Mouse (Mus musculus): Measurements from ENCODE around the gene Hs6st1. TPM values are rescaled to one million over a fixed set of nuclear protein-coding genes. Genes with fewer than 3 reads are reported as not detected.
A peak's percentile ranks its signal among the peaks of the same experiment; 100 is the strongest.

The Hs6st1 gene
- polyA plus RNA-seq, 1 experiment from 2014 or later, result 4.8 TPM

DNA sequence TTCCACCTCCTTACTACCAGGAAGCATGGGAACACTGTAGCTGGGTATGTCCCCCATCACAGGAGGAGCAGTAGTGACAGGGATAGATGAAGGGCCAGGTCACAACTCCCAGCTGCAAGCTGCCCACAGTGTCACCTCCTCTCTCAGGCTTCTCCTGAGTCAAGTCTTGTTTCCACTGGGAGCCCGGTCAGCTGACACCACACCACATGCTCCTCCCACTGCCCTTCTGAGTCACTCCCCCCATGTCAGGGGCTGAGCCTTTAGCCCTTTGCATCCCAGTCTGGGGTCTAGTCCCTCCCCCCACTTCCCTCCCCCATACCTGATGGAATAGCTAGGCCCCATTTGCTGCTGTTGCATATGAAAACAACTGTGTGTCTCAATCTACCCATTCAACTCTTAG lies 21.3 kb downstream of the Hs6st1 start:
- H3K9ac ChIP-seq (ENCODE audit: low read length), result peak overlapping the region; percentile 41; the same call in 1 of the 2 replicates
- H3K4me3 ChIP-seq (replicated peaks; ENCODE audit: low read length), result no peak overlapping the region
- H3K36me3 ChIP-seq (ENCODE audit: control insufficient read depth, insufficient read depth, low read length), result peaks cover 12% of the 10 kb centered on the region
- no peaks in the 10 kb centered on the region for H3K9me3 ChIP-seq (replicated peaks; ENCODE audit: control insufficient read depth, low read length)
- peak overlapping the region; percentile 84 for H3K27ac ChIP-seq (ENCODE audit: low read length)
- peaks cover 53% of the 10 kb centered on the region for H3K4me1 ChIP-seq (ENCODE audit: control insufficient read depth, insufficient read depth, low read length)
- 14% methylated on average over 1 of the region's 1 CpGs for WGBS
- peak; percentile 27; the same call in 1 of the 2 replicates for ATAC-seq (ENCODE audit: insufficient read depth, low FRiP score)
- H3K27me3 ChIP-seq (ENCODE audit: control insufficient read depth, insufficient read depth, low read length), result no peaks in the 10 kb centered on the region
- H3K4me2 ChIP-seq (ENCODE audit: low read depth, low read length), result peak overlapping the region; percentile 10; the same call in 1 of the 2 replicates

DNA sequence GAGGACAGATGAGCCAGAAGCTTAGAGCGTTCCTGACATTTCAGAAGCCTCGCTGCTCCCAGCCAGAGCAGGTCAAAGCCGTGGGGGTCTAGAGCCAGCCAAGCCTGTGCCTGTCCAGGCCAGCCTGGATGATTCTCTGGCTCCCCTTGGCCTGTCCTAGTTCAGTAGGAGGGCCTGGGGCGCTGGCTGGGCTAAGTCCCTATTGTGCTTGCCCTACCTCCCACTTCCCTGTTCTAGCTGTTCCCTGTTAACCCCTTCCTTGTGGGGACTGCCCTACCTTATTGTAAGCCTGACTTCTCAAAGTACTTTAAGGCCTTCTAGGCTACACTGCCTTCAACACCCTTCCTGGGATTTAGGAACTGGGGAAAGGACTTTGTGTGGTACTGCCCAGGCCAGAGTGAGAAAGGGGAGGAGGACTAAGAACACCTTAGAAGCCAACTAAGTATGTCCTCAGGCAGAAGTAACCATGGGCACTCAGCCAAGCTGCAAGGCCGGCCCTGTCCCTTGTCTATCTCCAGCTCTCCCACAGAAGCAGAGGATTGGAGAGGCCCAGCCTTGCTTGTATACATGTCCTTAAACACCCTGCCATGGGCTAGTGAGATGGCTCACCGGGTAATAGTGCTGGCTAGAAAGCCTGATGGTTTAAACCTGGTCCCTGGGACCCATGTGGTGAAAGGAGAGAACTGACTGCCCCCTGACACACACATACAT lies 22.0 kb downstream of the Hs6st1 start:
- peak; percentile 34; the same call in 1 of the 2 replicates for ATAC-seq (ENCODE audit: insufficient read depth, low FRiP score)
- Histone ChIP-seq H3K36me3 (ENCODE audit: control insufficient read depth, insufficient read depth, low read length) (peaks cover 7% of the 10 kb centered on the region; the same call in 1 of the 2 replicates), H3K4me1 (ENCODE audit: control insufficient read depth, insufficient read depth, low read length) (peaks cover 58% of the 10 kb centered on the region), H3K9ac (ENCODE audit: low read length) (peak overlapping the region; percentile 41; the same call in 1 of the 2 replicates), H3K27ac (ENCODE audit: low read length) (peak overlapping the region; percentile 84), H3K27me3 (ENCODE audit: control insufficient read depth, insufficient read depth, low read length) (no peaks in the 10 kb centered on the region), H3K4me3 (replicated peaks; ENCODE audit: low read length) (no peak overlapping the region), H3K9me3 (replicated peaks; ENCODE audit: control insufficient read depth, low read length) (no peaks in the 10 kb centered on the region), H3K4me2 (ENCODE audit: low read depth, low read length) (peak overlapping the region; percentile 10; the same call in 1 of the 2 replicates)
- 47% methylated on average over 6 of the region's 6 CpGs for WGBS

DNA sequence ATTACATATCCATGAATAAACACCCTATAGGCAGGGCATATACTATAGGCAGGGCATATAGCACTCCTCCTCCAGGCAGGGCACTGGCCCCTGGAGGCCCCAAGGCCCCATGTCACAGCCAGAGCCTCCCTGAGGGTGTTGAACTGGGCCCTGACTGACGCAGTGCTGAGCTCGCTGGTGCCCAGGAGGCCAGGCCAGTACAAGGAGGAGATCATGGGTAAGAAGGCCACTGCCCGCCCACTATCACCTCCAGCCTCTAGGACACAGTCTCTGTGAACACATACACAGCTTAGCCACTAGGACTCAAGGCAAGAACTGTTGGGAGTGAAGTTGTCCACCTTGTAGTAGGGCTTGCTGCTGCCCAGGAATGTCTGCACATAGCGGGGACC lies 22.5 kb downstream of the Hs6st1 start:
- no peak overlapping the region for H3K4me2 ChIP-seq (ENCODE audit: low read depth, low read length)
- no peak overlapping the region for H3K4me3 ChIP-seq (replicated peaks; ENCODE audit: low read length)
- peaks cover 3% of the 10 kb centered on the region; the same call in 1 of the 2 replicates for H3K36me3 ChIP-seq (ENCODE audit: control insufficient read depth, insufficient read depth, low read length)
- peak overlapping the region; percentile 84 for H3K27ac ChIP-seq (ENCODE audit: low read length)
- H3K4me1 ChIP-seq (ENCODE audit: control insufficient read depth, insufficient read depth, low read length), result peaks cover 62% of the 10 kb centered on the region
- peak; percentile 42 for ATAC-seq (ENCODE audit: insufficient read depth, low FRiP score)
- H3K27me3 ChIP-seq (ENCODE audit: control insufficient read depth, insufficient read depth, low read length), result no peaks in the 10 kb centered on the region
- no peak overlapping the region for H3K9ac ChIP-seq (ENCODE audit: low read length)
- WGBS, result 86% methylated on average over 4 of the region's 4 CpGs
- no peaks in the 10 kb centered on the region for H3K9me3 ChIP-seq (replicated peaks; ENCODE audit: control insufficient read depth, low read length)

DNA sequence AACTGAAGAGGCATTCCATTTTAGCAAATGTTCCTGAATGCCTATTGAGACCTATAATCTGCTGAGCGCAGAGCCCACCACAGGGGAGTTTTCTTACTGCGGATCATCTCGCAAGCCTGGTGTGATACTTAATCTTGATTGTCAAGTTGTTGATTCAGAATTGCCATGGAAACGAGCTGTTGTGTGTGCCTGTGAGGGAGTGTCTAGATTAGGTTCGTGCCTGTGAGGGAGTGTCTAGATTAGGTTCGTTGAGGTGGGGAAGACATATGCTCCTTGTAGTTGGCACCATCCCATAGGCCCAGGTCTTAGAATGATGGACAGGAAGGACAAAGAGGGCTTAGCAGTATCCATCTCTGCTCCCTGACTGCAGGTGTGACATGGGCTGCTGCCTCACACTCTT lies 23.0 kb downstream of the Hs6st1 start:
- Histone ChIP-seq H3K27me3 (ENCODE audit: control insufficient read depth, insufficient read depth, low read length) (no peaks in the 10 kb centered on the region), H3K4me2 (ENCODE audit: low read depth, low read length) (no peak overlapping the region), H3K36me3 (ENCODE audit: control insufficient read depth, insufficient read depth, low read length) (no peaks in the 10 kb centered on the region; the same call in 1 of the 2 replicates), H3K9ac (ENCODE audit: low read length) (no peak overlapping the region), H3K9me3 (replicated peaks; ENCODE audit: control insufficient read depth, low read length) (no peaks in the 10 kb centered on the region), H3K4me1 (ENCODE audit: control insufficient read depth, insufficient read depth, low read length) (peaks cover 66% of the 10 kb centered on the region), H3K27ac (ENCODE audit: low read length) (peak overlapping the region; percentile 84), H3K4me3 (replicated peaks; ENCODE audit: low read length) (no peak overlapping the region)
- WGBS, result 56% methylated on average over 6 of the region's 6 CpGs
- peak; percentile 12; the same call in 1 of the 2 replicates for ATAC-seq (ENCODE audit: insufficient read depth, low FRiP score)

DNA sequence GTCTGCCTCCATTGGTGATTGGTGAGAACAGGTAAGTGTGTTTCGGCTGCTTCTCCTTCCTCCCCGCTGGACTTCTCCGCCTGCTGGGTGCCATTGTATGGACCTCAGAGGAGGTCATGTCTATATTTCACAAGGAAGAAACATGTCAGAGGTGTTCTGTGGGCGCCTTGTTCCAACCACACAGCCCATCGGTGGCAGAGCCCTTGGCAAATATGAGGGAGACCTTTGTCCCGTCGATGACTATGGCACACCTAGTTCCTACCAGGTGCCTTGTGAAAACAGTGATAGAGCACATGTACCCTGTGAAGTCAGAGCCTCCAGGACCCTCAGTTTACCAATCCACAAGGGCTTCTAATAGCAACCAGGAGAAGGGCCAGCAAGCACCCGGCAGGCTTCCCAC lies 25.5 kb downstream of the Hs6st1 start:
- H3K27ac ChIP-seq (ENCODE audit: low read length), result no peak overlapping the region; the same call in 1 of the 2 replicates
- no peaks in the 10 kb centered on the region for H3K27me3 ChIP-seq (ENCODE audit: control insufficient read depth, insufficient read depth, low read length)
- no peak for ATAC-seq (ENCODE audit: insufficient read depth, low FRiP score)
- no peak overlapping the region for H3K4me2 ChIP-seq (ENCODE audit: low read depth, low read length)
- peaks cover 50% of the 10 kb centered on the region for H3K4me1 ChIP-seq (ENCODE audit: control insufficient read depth, insufficient read depth, low read length)
- H3K9ac ChIP-seq (ENCODE audit: low read length), result no peak overlapping the region
- no peak overlapping the region for H3K4me3 ChIP-seq (replicated peaks; ENCODE audit: low read length)
- H3K9me3 ChIP-seq (replicated peaks; ENCODE audit: control insufficient read depth, low read length), result no peaks in the 10 kb centered on the region
- WGBS, result 87% methylated on average over 8 of the region's 8 CpGs
- peaks cover under 1% of the 10 kb centered on the region; the same call in 1 of the 2 replicates for H3K36me3 ChIP-seq (ENCODE audit: control insufficient read depth, insufficient read depth, low read length)

DNA sequence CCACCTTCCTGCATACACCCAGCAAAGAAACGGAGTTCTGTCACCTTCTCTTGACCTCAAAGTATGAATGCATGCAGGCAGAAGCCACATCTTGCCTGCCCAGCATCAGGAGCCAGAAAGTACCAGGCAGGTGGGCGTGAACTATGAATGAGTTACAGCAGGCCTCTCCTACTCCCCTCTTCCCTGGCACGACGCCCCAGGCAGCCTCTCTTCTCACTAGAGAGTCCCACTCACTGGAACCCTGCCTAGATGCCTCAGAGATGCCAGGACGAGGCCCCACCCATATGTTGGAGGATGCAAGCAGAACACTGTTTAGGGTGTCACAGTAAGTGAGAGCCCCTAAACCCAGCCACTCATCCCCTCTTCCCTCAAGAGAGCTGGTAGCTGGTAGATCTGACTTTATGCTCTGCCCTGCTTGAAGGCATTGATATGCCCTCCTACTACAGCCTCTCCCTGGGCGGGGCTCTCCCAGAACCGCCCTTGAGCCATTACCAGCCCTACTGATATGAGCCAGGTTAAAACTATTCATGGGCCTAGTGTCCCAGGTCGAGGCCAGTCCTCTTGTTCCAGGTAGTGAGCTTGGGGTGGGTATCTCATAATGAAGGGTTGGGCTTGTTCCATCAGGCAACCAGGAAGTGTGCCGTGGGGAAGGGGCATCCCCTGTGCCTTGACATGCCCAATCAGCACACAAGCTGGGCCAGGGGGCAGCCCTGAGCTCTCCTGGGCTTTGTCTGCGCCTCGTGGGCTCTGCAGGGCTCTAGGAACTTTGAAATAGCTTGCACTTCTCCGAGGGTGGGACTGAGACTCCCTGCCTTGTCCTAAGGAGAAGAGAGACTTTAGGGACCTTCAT lies 27.4 kb downstream of the Hs6st1 start:
- Histone ChIP-seq H3K36me3 (ENCODE audit: control insufficient read depth, insufficient read depth, low read length) (peaks cover 5% of the 10 kb centered on the region; the same call in 1 of the 2 replicates), H3K27ac (ENCODE audit: low read length) (peak overlapping the region; percentile 64), H3K4me2 (ENCODE audit: low read depth, low read length) (no peak overlapping the region), H3K9ac (ENCODE audit: low read length) (no peak overlapping the region), H3K4me3 (replicated peaks; ENCODE audit: low read length) (no peak overlapping the region), H3K27me3 (ENCODE audit: control insufficient read depth, insufficient read depth, low read length) (no peaks in the 10 kb centered on the region), H3K4me1 (ENCODE audit: control insufficient read depth, insufficient read depth, low read length) (peaks cover 31% of the 10 kb centered on the region), H3K9me3 (replicated peaks; ENCODE audit: control insufficient read depth, low read length) (no peaks in the 10 kb centered on the region)
- ATAC-seq (ENCODE audit: insufficient read depth, low FRiP score), result peak; percentile 78
- 59% methylated on average over 12 of the region's 12 CpGs for WGBS

DNA sequence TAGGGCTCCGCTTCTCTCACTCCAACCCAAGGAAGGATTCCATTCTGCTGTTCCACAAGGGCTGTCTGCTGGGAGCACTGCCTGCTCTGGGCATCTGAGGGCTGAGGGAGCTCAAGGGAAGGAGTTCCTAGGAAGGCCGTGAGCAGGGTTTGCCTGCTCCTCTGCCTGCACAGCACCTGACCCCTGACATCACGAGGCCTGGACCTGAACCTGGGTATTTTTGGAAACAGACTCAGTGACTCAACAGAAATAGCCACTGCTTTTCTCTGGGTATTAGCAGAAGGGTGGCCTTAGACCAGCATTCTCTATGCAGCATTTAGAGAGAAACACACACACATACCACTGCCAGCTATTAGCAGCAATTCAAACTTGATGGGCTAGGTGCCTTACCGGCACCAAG lies 30.2 kb downstream of the Hs6st1 start:
- 88% methylated on average over 4 of the region's 4 CpGs for WGBS
- Histone ChIP-seq H3K9me3 (replicated peaks; ENCODE audit: control insufficient read depth, low read length) (no peaks in the 10 kb centered on the region), H3K4me1 (ENCODE audit: control insufficient read depth, insufficient read depth, low read length) (peaks cover 21% of the 10 kb centered on the region), H3K4me2 (ENCODE audit: low read depth, low read length) (no peak overlapping the region), H3K4me3 (replicated peaks; ENCODE audit: low read length) (no peak overlapping the region), H3K36me3 (ENCODE audit: control insufficient read depth, insufficient read depth, low read length) (peaks cover 13% of the 10 kb centered on the region; the same call in 1 of the 2 replicates), H3K9ac (ENCODE audit: low read length) (no peak overlapping the region), H3K27me3 (ENCODE audit: control insufficient read depth, insufficient read depth, low read length) (no peaks in the 10 kb centered on the region), H3K27ac (ENCODE audit: low read length) (no peak overlapping the region)
- ATAC-seq (ENCODE audit: insufficient read depth, low FRiP score), result no peak

DNA sequence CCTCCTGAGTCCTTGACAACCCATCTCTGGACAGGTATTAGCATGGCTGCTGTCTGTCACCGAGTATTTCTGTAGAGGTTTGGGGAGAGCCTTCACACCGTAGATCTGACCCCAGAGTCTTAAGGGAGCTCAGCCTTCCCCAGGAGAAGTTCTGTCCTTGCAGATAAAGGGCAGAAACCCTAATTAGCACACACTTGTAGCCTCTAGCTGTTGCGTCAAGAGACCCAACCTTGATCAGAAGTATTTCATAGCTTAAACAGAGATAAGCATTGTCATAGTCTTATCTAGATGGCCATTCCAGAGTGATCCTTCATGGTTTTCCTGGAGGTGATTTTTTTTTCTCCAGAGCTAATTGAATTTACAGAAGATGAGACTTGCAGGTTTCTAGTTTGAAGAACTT lies 32.2 kb downstream of the Hs6st1 start:
- no peak for ATAC-seq (ENCODE audit: insufficient read depth, low FRiP score)
- H3K9ac ChIP-seq (ENCODE audit: low read length), result no peak overlapping the region
- peaks cover 18% of the 10 kb centered on the region for H3K36me3 ChIP-seq (ENCODE audit: control insufficient read depth, insufficient read depth, low read length)
- H3K4me1 ChIP-seq (ENCODE audit: control insufficient read depth, insufficient read depth, low read length), result peaks cover 7% of the 10 kb centered on the region
- no peak overlapping the region for H3K4me2 ChIP-seq (ENCODE audit: low read depth, low read length)
- no peak overlapping the region for H3K27ac ChIP-seq (ENCODE audit: low read length)
- H3K4me3 ChIP-seq (replicated peaks; ENCODE audit: low read length), result no peak overlapping the region
- H3K9me3 ChIP-seq (replicated peaks; ENCODE audit: control insufficient read depth, low read length), result no peaks in the 10 kb centered on the region
- no peaks in the 10 kb centered on the region for H3K27me3 ChIP-seq (ENCODE audit: control insufficient read depth, insufficient read depth, low read length)
- 94% methylated on average over 3 of the region's 3 CpGs for WGBS

All from stomach, embryonic 16.5 days (tissue).